Mouse (Mus musculus) midbrain, embryonic 11.5 days (tissue): ENCODE data around the gene Iqcf4. TPM values are rescaled to one million over a fixed set of nuclear protein-coding genes. Genes with fewer than 3 reads are reported as not detected.

Experiments
- ATAC-seq: fragments of 200-750 bp; cut with Nextera tagmentation; 2 replicates; pipeline ENCODE4 v1.8.0; 2017; ENCODE audit warnings: moderate TSS enrichment, moderate library complexity; ENCODE audit not compliant: low FRiP score
- DNase-seq: peaks from one replicate; pipeline ENCODE4 v3.0.0; 2015; ENCODE audit warnings: low spot score; ENCODE audit errors: missing footprints
- H3K27ac ChIP-seq: fragments of 300-500 bp; sonication (generic); 2 replicates; pipeline ENCODE4 v1.5.1; 2014; ENCODE audit warnings: low read depth, low read length
- H3K27me3 ChIP-seq: fragments of 300-500 bp; sonication (generic); 2 replicates; pipeline ENCODE4 v1.6.1; 2014; ENCODE audit warnings: mild to moderate bottlenecking, low read length, moderate library complexity, mixed read lengths; ENCODE audit not compliant: control insufficient read depth, insufficient read depth
- H3K36me3 ChIP-seq: fragments of 300-500 bp; sonication (generic); 2 replicates; pipeline ENCODE4 v1.6.1; 2014; ENCODE audit warnings: mild to moderate bottlenecking, low read length, moderate library complexity, mixed read lengths; ENCODE audit not compliant: control insufficient read depth, insufficient read depth
- H3K4me1 ChIP-seq: fragments of 300-500 bp; sonication (generic); 2 replicates; pipeline ENCODE4 v1.6.1; 2014; ENCODE audit warnings: low read length; ENCODE audit not compliant: control insufficient read depth, insufficient read depth
- H3K4me2 ChIP-seq: fragments of 300-500 bp; sonication (generic); 2 replicates; pipeline ENCODE4 v1.6.1; 2014; ENCODE audit warnings: mild to moderate bottlenecking, moderate library complexity
- H3K4me3 ChIP-seq: fragments of 300-500 bp; sonication (generic); 2 replicates; pipeline ENCODE4 v1.5.1; 2014; ENCODE audit warnings: low read depth, low read length
- H3K9ac ChIP-seq: fragments of 300-500 bp; sonication (generic); 2 replicates; pipeline ENCODE4 v1.6.1; 2014; ENCODE audit warnings: low read length
- H3K9me3 ChIP-seq: fragments of 300-500 bp; sonication (generic); 2 replicates; pipeline ENCODE4 v1.6.1; 2016; ENCODE audit warnings: low read length; ENCODE audit not compliant: control insufficient read depth
- WGBS: fragments of 180-500 bp; shearing (Covaris S2); extraction: QIAGEN DNeasy Blood & Tissue Kit; methylation state at CpG from one replicate; pipeline ENCODE4 v1.1.7; 2014; 5-methylcytosine and 5-hydroxymethylcytosine counted together
- polyA plus RNA-seq: library from polyadenylated mRNA; unstranded; fragments of >200 nt; fragmentation: Nextera tagmentation; extraction: Ambion mirVana; gene quantifications from 2 replicates; pipeline ENCODE4 v1.2.1, GENCODE M21; 2014

The Iqcf4 gene
- polyA plus RNA-seq, 1 experiment from 2014 or later = not detected

DNA sequence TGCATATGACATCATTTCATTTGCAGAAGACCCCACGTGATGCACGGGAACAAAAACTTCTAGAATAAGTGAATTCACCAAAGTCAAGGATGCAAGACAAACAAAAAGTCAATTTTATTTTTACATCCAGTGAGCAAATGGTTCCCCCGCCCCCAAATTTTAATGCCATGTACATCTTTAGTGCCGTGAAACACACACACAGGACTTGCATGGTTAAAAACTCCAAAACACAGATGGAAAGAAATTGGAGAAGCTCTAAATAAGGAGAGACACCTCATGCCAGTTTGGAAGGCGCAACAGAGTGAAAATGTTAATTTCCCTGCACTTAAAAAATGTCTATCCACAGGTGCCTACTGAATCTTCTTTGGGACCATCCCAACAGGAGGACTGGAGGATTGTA lies 21.4 kb upstream of the Iqcf4 start:
- Histone ChIP-seq H3K9me3 (no peaks in the 10 kb centered on the region), H3K9ac (no peak overlapping the region), H3K4me1 (no peaks in the 10 kb centered on the region), H3K36me3 (no peaks in the 10 kb centered on the region), H3K4me2 (no peak overlapping the region), H3K27me3 (no peaks in the 10 kb centered on the region), H3K27ac (no peak overlapping the region), H3K4me3 (no peak overlapping the region)
- ATAC-seq = no peak
- no peak for DNase-seq
- 88% methylated on average over 5 of the region's 5 CpGs for WGBS

DNA sequence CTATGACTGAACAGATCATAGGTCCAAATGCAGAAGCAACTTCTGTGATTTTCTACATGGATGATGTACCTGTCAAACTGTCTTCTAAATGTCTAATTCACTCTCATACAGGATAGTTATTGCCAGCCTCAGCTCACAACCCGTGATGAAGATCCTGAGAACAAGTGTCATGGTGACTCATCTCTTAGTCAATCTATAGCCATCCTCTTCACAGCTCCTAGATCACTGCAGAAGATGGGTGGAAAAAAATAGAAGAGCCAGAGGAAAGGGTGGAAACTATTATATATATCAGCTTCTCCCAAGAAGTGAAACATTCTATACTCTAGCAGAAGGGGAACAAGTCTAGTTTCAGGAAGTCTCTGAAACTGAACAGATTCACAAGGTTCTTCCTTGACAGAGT lies 11.8 kb upstream of the Iqcf4 start:
- Histone ChIP-seq H3K4me2 (no peak overlapping the region), H3K4me3 (no peak overlapping the region), H3K9me3 (no peaks in the 10 kb centered on the region), H3K36me3 (no peaks in the 10 kb centered on the region), H3K27ac (no peak overlapping the region), H3K9ac (no peak overlapping the region), H3K27me3 (no peaks in the 10 kb centered on the region), H3K4me1 (no peaks in the 10 kb centered on the region)
- no peak for ATAC-seq
- no peak for DNase-seq
- WGBS = 71% methylated on average over 1 of the region's 1 CpGs

DNA sequence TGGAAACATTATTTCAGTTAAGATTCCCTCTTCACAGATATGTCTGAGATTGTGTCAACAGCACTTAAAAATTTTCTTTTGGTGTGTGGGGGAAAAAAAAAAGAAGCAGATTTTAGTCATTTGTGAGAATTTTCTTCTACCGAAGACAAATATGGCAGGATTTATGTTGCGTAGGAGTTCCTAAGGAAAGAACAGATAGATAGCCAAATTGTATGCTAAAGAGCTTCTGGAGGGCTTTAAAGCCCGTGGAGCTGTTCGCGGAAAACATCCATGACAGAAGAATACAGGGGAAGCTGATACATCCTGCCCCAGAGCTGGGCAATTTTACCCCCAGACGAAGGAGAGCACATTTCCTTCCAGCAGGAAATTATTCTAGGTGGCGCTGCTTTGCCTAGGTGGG lies 9.2 kb upstream of the Iqcf4 start:
- Histone ChIP-seq H3K4me3 (no peak overlapping the region), H3K27ac (no peak overlapping the region), H3K4me2 (no peak overlapping the region), H3K9ac (no peak overlapping the region), H3K9me3 (no peaks in the 10 kb centered on the region), H3K36me3 (no peaks in the 10 kb centered on the region), H3K4me1 (no peaks in the 10 kb centered on the region), H3K27me3 (no peaks in the 10 kb centered on the region)
- WGBS = 82% methylated on average over 7 of the region's 7 CpGs
- DNase-seq = no peak
- no peak for ATAC-seq

- H3K27me3 ChIP-seq = no peaks in the 10 kb centered on the region
- H3K4me3 ChIP-seq = no peak overlapping the region
- ATAC-seq (no peak), DNase-seq (no peak)
- no peaks in the 10 kb centered on the region for H3K9me3 ChIP-seq
- no peak overlapping the region for H3K9ac ChIP-seq
- no peaks in the 10 kb centered on the region for H3K4me1 ChIP-seq
- H3K4me2 ChIP-seq = no peak overlapping the region
- no peak overlapping the region for H3K27ac ChIP-seq
- WGBS = 79% methylated on average over 2 of the region's 2 CpGs
- H3K36me3 ChIP-seq = no peaks in the 10 kb centered on the region
Observed at GRCm38 (mm10) chr9:106576112-106576511, 5.3 kb upstream of the Iqcf4 start.

DNA sequence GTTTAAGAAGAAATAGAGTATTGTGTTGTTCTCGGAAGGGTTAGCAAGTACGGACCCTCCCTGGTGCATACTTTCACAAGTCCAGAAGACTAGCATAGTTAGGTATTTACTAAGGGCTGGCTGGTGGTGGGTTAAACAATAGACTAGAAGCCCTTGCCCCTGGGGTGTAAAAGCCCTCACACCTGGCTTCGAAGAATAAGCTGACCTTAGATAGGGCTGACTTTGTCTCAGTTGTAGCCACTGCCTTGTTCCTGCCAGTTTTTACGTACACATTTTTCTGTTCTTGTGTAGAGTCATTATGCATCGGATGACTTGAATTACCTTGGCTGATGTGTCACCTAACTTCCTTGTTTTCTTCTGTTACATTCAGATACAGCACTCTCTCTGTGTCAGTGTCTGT lies 2.6 kb upstream of the Iqcf4 start:
- DNase-seq (no peak), ATAC-seq (no peak)
- Histone ChIP-seq H3K9me3 (no peaks in the 10 kb centered on the region), H3K27me3 (no peaks in the 10 kb centered on the region), H3K27ac (no peak overlapping the region), H3K9ac (no peak overlapping the region), H3K4me1 (no peaks in the 10 kb centered on the region), H3K4me2 (no peak overlapping the region), H3K4me3 (no peak overlapping the region), H3K36me3 (no peaks in the 10 kb centered on the region)
- 89% methylated on average over 5 of the region's 5 CpGs for WGBS

GRCm38 (mm10) chr9:106572186-106572585 lies 1.4 kb upstream of the Iqcf4 start:
- DNase-seq (no peak), ATAC-seq (no peak)
- Histone ChIP-seq H3K27me3 (no peaks in the 10 kb centered on the region), H3K4me3 (no peak overlapping the region), H3K27ac (no peak overlapping the region), H3K9ac (no peak overlapping the region), H3K4me2 (no peak overlapping the region), H3K9me3 (no peaks in the 10 kb centered on the region), H3K36me3 (no peaks in the 10 kb centered on the region), H3K4me1 (no peaks in the 10 kb centered on the region)
- WGBS = 92% methylated on average over 2 of the region's 2 CpGs

- Histone ChIP-seq H3K27me3 (no peaks in the 10 kb centered on the region), H3K36me3 (no peaks in the 10 kb centered on the region), H3K9me3 (no peaks in the 10 kb centered on the region), H3K4me2 (no peak overlapping the region), H3K9ac (no peak overlapping the region), H3K4me1 (no peaks in the 10 kb centered on the region), H3K27ac (no peak overlapping the region), H3K4me3 (no peak overlapping the region)
- ATAC-seq = no peak
- 70% methylated on average over 11 of the region's 11 CpGs for WGBS
- no peak for DNase-seq
Observed at GRCm38 (mm10) chr9:106566437-106566836, 4.4 kb downstream of the Iqcf4 start.

- Histone ChIP-seq H3K4me3 (no peak overlapping the region), H3K36me3 (no peaks in the 10 kb centered on the region), H3K9me3 (no peaks in the 10 kb centered on the region), H3K4me1 (no peaks in the 10 kb centered on the region), H3K4me2 (no peak overlapping the region), H3K27ac (no peak overlapping the region), H3K27me3 (no peaks in the 10 kb centered on the region), H3K9ac (no peak overlapping the region)
- WGBS = 79% methylated on average over 8 of the region's 8 CpGs
- ATAC-seq (no peak), DNase-seq (no peak)
Observed at GRCm38 (mm10) chr9:106564025-106564424, 6.8 kb downstream of the Iqcf4 start.

- 92% methylated on average over 11 of the region's 11 CpGs for WGBS
- ATAC-seq (no peak), DNase-seq (no peak)
- no peak overlapping the region for H3K27ac ChIP-seq
- no peaks in the 10 kb centered on the region for H3K27me3 ChIP-seq
- H3K4me1 ChIP-seq = no peaks in the 10 kb centered on the region
- no peak overlapping the region for H3K9ac ChIP-seq
- H3K9me3 ChIP-seq = no peaks in the 10 kb centered on the region
- no peak overlapping the region for H3K4me2 ChIP-seq
- no peak overlapping the region for H3K4me3 ChIP-seq
- no peaks in the 10 kb centered on the region for H3K36me3 ChIP-seq
Observed at GRCm38 (mm10) chr9:106562291-106562690, 8.5 kb downstream of the Iqcf4 start.

DNA sequence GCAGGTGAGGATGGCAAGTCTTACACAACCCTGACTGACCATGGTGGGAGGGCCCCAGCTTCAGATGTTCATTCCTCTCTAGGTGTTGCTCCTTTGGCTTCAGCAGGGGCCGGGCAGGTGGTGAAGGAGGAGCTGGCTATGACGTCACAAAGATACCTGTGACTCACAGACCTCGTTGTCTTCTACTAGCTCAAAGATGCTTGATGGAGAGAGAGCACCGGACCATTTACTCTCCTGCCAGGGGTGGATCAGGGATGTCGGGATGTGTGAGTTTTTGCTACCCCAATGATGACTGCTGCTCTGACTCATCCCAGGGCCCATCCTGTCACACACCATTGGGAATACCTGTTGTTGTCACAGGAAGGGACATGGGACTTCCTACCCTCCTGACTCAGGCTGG lies 9.3 kb downstream of the Iqcf4 start, which contains the start of gene Iqcf3:
Gene Iqcf3 (minus strand): TSS at position 101 of the 400 bp plus-strand sequence.
- no peaks in the 10 kb centered on the region for H3K9me3 ChIP-seq
- WGBS = 90% methylated on average over 5 of the region's 5 CpGs
- no peak within 1 kb of the TSS for H3K4me3 ChIP-seq
- H3K4me2 ChIP-seq = no peak within 1 kb of the TSS
- ATAC-seq (no peak), DNase-seq (no peak)
- H3K9ac ChIP-seq = no peak within 1 kb of the TSS
- H3K27me3 ChIP-seq = no peaks in the 10 kb centered on the region
- no peaks in the 10 kb centered on the region for H3K4me1 ChIP-seq
- H3K27ac ChIP-seq = no peak within 1 kb of the TSS
- no peaks in the 10 kb centered on the region for H3K36me3 ChIP-seq
